Mouse (Mus musculus): ENCODE results near the gene Cpm.

The Cpm gene

DNA sequence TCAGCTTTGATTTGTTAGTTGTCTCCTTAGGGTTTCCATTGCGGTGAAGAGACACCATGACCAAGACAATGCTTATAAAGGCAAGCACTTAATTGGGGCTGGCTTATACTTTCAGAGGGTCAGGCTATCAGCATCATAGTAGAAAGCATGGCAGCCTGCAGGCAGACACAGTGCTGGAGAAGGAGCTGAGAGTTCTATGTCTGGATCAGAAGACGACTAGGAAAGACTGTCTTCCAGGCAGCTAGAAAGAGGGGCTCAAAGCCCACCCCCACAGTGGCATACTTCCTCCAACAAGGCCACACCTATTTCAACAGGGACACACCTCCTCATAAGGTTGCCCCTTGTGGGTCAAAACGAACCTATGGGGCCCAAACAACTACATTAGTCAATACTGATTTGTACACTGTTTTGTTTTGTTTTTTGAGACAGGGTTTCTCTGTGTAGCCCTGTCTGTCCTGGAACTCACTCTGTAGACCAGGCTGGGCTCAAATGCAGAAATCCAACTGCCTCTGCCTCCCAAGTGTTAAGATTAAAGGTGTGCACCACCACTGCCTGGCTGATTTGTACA is 8.3 kb upstream of the Cpm start:
- DNase-seq (ENCODE audit: low read depth, low spot score), result no peak

DNA sequence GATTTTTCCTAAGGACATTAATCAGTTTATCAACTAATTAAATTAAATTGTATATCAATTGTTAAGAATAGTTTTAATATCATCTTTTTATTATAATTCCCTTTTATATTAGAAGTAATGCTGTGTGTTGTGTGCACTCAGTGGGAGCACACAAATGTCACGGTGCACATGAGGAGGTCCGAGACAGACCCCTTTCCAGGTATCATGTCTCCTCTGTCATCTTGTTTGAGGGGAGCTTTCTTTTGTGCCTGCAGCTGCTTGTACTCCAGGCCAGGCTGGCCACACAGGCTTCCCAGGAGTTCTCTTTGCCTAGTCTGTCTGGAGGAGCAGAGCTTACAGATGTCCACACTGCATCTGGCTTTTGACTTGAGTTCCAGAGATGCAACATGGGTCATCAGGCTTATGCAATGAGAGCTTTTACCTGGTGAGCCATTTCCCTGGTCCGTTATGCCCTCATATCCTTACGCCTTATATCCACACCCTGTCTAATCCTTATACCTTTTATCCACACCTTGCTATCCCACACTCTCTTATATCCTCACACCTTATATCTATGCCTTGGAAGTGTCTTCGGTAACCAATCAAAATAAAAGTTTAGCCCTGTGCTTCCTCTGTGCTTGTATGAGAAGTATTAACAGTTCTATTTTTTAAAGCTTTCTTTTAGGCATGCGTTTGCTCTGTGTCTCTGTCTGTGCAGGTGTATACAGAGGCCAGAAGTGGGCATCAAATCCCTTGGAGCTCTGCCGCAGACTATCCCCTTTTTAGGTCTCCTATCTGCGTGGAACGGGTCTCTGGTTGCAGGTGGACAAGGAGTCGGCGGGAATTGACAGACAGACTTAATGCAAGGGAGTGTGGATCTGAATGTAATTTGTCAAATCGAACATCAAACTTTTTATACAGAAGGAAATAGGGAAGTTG is 7.4 kb upstream of the Cpm start:
- no peak for DNase-seq (ENCODE audit: low read depth, low spot score)

- DNase-seq (ENCODE audit: low read depth, low spot score), result no peak
Observed at GRCm38 (mm10) chr10:117623358-117623757, 5.9 kb upstream of the Cpm start.

GRCm38 (mm10) chr10:117624222-117624621 is 5.1 kb upstream of the Cpm start:
- no peak for DNase-seq (ENCODE audit: low read depth, low spot score)

DNA sequence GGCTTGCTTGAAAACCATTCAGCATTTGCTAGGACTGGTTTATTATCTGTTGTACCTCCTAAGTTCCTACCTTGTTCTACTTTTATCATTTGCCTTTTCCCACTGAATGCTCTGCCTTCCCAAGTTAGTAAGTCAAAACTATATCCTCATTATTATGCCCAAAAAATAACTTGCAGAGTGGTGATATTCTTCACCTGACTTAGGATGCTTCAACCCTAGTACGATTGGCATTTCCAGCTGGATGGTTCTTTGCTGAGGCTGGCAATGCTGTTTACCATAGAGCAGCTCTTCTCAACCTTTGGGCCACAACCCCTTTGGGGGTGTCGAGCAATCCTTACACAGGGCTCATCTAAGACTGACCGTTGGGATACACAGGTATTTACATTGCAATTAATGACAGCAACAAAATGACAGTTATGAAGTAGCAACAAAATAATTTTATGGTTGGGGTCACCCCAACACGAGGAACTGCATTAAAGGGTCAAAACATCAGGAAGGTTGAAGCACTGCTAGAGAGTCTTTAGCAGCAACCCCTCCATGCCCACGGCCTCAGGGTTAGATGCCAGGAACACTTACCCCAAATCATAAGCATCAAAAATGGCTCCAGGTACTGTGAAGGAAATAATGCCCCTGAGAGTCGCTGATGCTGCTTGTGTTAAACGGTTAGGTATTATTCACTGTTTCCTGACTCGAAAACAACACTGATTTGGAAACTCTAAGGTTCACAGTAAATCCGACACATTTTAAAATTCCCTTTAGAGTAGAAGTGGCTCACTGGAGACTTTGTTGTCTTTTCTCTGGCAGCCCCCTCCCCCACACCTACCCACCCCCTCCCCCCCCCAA is 4.4 kb upstream of the Cpm start:
- DNase-seq (ENCODE audit: low read depth, low spot score), result peak; percentile 28

DNA sequence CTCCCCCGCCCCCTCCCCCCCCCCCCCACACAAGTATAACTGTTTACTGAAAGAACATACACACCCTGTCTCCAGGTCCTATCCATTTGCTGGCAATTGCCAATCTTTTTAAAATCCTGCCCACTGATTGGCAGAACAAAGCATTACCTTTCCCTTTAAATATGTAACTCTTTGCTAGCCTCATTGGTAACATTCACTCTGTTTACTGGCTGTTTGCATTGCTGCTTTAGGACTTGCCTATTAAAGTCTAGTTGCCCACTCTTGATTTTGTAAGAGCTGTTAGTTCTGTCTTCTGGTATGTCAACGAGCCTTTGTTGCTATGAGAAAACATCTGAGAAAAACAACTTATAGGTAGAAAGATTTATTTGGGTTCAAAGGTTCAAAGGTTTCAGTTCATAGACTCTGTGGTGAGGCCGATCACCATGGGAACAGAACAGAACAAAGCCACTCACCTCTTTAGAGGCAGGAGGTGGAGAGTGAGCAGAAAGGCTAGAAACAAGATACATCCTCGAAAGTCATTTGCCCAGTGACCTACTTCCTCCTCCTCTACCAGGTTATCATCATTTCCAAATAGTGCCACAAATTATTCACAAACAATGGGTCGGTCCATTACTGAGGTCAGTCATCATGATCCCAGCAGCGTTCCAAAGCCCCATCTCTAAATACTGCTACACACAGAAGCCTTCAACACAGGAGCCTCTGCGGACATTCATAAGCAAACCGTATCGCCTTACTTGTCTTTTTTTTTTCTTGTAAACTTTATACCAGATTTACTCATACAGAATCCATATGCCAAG is 3.6 kb upstream of the Cpm start:
- DNase-seq (ENCODE audit: low read depth, low spot score), result peak; percentile 84

- DNase-seq (ENCODE audit: low read depth, low spot score), result peak; percentile 30
Observed at GRCm38 (mm10) chr10:117626297-117626613, 3.0 kb upstream of the Cpm start.

GRCm38 (mm10) chr10:117626840-117627615 is 2.3 kb upstream of the Cpm start:
- no peak for DNase-seq (ENCODE audit: low read depth, low spot score)

GRCm38 (mm10) chr10:117627616-117627930 is 1.7 kb upstream of the Cpm start:
- peak; percentile 79 for DNase-seq (ENCODE audit: low read depth, low spot score)

DNA sequence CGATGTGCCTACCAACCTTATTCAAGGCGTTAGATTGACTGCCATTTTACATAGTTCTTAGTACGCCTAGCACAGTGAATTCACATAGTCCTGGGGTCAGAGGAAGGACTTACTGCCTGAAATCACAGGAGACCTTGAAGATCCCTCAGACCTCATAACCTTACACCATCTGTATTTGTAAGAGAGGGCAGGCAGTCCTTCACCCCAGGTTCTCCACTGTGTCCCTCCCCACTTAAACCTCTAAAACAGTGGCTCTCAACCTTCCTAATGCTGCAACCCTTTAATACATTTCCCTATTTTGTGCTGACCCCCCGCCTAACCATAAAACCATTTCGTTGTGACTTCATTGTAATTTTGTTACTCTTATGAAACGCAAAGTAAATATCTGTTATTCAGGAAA is 1.4 kb upstream of the Cpm start:
- no peak for DNase-seq (ENCODE audit: low read depth, low spot score)

DNA sequence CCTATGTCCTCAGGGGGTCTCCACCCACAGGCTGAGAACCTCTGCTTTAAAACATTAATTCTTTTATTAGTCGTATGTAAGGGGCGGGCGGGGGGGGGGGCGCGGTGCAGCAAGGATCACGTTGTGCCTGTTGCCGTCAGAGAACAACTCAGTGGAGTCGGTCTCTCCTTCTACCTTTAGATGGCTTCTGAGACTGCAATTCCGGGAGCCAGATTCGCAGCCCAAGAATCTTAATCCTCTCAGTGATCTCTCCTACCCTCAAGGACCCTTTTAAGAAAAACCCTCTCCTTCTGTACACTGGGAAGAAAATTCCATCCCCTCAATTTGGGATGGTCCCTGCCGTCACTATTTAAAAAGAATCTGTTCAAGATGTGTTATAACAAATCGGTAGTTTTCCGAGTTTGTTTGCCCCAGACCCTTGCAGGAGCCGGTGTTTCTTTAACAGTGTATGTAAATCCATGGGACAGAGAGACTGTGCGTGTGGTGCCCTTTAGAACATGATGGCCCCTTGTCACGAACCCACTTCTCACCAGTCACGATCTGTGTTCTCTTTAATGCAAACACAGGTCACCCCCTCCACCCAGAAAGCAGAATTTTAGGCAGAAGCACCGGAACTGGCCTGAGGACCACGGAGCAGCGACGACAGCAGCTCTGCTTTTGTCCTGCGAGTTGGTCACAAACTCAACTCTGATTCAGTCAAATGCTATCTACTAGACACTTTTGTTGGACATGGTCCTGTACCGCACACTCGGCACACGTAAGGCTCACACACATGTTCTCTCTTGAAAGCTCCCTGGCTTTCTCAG is 734 bp upstream of the Cpm start:
- DNase-seq (ENCODE audit: low read depth, low spot score), result peak; percentile 40

- DNase-seq (ENCODE audit: low read depth, low spot score), result no peak
Observed at GRCm38 (mm10) chr10:117630176-117630575, 876 bp downstream of the Cpm start.

- no peak for DNase-seq (ENCODE audit: low read depth, low spot score)
Observed at GRCm38 (mm10) chr10:117630810-117631209, 1.5 kb downstream of the Cpm start.

DNA sequence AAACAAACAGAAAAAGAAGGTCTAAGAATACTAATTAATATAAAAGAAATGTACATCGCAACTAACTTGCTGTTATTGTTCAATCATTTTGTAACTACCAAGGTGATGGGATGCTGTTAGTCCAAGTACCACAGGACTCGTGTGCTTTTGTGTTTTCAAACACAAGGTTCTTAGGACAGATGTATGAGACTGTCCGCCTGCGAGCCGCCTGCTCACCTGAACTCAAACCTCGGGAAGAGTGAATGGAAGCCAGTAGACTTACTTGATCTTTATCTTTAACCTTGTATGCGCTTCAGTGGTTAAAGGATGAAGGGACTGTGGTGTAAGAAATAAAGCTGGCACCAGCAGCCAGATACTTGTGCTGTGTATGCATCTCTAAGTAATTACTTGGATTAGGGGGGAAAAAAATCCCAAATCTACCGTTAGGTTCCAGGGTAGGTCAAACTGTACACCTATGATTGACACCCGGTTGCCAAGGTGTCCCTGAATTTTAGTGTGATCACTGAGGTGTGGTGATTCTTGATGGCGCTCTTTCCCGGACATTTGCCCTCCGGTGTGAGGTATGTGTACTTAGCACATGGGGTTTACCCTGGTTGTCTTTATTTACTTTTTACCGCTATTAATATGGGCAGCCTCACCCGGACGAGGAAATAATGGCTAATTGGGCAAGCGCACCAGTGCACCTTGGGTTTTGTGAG is 2.4 kb downstream of the Cpm start:
- DNase-seq (ENCODE audit: low read depth, low spot score), result no peak

GRCm38 (mm10) chr10:117632394-117632793 is 3.1 kb downstream of the Cpm start:
- no peak for DNase-seq (ENCODE audit: low read depth, low spot score)

GRCm38 (mm10) chr10:117633564-117634208 is 4.4 kb downstream of the Cpm start:
- no peak for DNase-seq (ENCODE audit: low read depth, low spot score)

DNA sequence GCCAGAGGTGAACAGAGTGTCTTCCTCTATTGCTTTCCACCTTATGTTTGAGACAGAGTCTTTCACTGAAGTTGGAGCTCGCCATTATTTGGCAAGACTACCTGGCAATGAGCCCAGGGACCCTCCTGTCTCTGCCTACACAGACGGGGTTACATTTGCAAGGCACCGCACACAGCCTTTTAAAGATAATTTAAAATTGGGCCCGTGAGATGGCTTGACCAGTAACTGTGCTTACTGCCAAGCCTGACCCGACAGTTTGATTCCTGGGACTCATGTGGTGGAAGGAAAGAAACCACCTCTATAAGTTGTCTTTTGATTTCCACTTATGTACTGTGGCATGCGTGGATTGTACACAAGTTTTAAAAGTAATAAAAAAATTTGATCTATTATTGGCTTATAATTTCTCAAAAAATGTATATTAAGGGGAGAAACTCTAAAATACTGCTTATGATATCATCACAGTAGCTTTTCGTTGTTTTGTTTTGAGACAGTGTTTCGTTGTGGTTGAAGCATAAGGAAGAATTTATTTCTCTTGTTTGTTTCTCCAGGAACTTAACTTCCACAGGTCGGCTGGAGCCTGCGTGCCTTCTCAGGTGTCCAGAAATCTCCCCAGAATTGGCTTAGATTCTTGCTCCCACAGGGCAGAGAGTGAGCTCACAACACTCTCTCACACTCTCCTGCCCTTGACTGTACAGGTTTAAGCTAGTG is 5.2 kb downstream of the Cpm start:
- no peak for DNase-seq (ENCODE audit: low read depth, low spot score)

GRCm38 (mm10) chr10:117635078-117635771 is 5.9 kb downstream of the Cpm start:
- DNase-seq (ENCODE audit: low read depth, low spot score), result no peak
